Mouse (Mus musculus): ENCODE results near the gene Dnajc11.

Gene Dnajc11

GRCm38 (mm10) chr4:151957584-151958315 is 24.3 kb downstream of the Dnajc11 start:
- no peaks in the 10 kb centered on the region for H3K27me3 ChIP-seq (ENCODE audit: control insufficient read depth, insufficient read depth, low read length, poor library complexity, severe bottlenecking)
- DNase-seq (ENCODE audit: low read depth, low spot score) = no peak
- peaks cover 5% of the 10 kb centered on the region for H3K36me3 ChIP-seq (ENCODE audit: control insufficient read depth, insufficient read depth, low read length, poor library complexity, severe bottlenecking)

DNA sequence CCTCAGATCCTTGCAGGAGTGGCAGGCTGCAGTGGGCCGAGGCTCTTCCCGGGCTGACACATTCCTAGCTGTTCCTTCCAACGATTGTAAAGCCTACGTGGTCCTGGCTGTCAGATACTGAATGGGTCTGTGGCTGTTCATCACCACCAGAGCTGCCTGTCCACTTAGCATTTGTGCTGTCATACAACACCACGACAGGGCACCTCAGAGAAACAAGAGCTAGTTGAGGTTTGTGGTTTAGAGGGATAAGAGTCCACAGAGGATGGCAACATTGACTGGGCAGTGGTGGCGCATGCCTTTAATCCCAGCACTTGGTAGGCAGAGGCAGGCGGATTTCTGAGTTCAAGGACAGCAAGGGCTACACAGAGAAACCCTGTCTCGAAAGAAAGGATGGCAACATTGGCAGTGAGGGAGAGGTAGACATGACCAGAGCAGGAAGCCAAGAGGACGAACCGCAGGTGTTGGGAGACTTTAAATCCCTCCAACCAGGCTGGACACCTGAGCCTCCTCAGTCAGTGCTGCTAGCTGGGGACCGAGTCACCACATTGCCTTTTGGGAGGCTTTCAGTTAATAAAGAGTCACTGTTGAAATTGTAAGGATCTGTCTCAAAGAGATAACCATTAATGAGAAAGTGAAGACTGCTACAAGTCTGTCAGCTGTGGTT is 26.5 kb downstream of the Dnajc11 start:
- Histone ChIP-seq H3K36me3 (ENCODE audit: control insufficient read depth, insufficient read depth, low read length, poor library complexity, severe bottlenecking) (peaks cover 3% of the 10 kb centered on the region; the same call in 1 of the 2 replicates), H3K27me3 (ENCODE audit: control insufficient read depth, insufficient read depth, low read length, poor library complexity, severe bottlenecking) (no peaks in the 10 kb centered on the region)
- no peak for DNase-seq (ENCODE audit: low read depth, low spot score)

DNA sequence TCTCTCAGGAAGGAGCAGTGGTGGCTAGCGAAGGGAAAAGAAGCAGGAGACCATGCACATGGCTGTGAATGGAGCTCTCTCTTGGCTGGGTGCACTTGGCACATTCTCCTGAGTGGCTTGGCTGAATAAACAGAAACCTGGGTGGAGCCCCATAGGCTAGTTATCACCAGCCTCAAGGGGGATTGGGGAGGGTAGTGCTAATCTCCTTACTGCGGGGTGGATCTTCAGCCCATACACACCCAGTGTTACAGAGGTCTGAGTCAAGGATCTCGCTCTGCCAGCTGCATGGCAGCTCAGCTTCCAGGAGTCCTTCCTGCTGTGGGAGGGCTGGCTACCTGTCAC is 27.0 kb downstream of the Dnajc11 start:
- Histone ChIP-seq H3K27me3 (ENCODE audit: control insufficient read depth, insufficient read depth, low read length, poor library complexity, severe bottlenecking) (no peaks in the 10 kb centered on the region), H3K36me3 (ENCODE audit: control insufficient read depth, insufficient read depth, low read length, poor library complexity, severe bottlenecking) (peaks cover 3% of the 10 kb centered on the region; the same call in 1 of the 2 replicates)
- DNase-seq (ENCODE audit: low read depth, low spot score) = no peak

GRCm38 (mm10) chr4:151962817-151963216 is 29.3 kb downstream of the Dnajc11 start:
- peak; percentile 55 for DNase-seq (ENCODE audit: low read depth, low spot score)
- Histone ChIP-seq H3K27me3 (ENCODE audit: control insufficient read depth, insufficient read depth, low read length, poor library complexity, severe bottlenecking) (no peaks in the 10 kb centered on the region), H3K36me3 (ENCODE audit: control insufficient read depth, insufficient read depth, low read length, poor library complexity, severe bottlenecking) (peaks cover under 1% of the 10 kb centered on the region; the same call in 1 of the 2 replicates)

DNA sequence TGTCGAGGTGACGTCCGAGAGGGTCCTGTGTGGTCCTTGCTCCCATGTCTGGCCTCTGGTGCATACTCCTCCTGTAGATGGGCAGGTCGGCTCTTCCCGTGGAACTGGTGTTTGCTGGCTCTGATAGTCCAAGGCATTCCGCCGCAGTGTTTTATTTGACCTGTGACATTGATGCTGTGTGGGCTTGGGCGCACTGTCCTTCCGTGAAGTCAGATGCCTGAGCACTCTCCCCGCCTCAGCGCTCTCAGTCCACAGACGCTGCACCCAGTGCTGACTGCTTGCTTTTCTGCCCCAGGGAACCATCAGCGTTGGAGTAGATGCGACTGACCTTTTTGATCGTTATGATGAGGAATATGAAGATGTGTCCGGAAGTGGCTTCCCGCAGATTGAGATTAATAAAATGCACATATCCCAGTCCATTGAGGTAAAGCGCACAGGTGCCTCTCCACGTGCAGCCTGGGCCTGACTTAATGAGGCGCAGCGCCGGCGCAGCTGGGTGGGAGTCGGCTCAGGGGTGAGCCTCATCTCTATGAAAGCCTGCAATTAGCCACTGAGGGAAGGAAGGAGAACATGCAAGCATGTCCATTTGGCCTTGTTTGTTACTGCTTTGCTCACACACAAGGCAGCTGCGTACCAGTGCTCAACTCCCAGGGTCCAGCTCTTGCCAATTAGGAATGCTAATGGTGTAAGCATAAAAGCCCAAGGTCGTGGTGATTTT is 34.9 kb downstream of the Dnajc11 start:
- DNase-seq (ENCODE audit: low read depth, low spot score) = no peak
- Histone ChIP-seq H3K27me3 (ENCODE audit: control insufficient read depth, insufficient read depth, low read length, poor library complexity, severe bottlenecking) (no peaks in the 10 kb centered on the region), H3K36me3 (ENCODE audit: control insufficient read depth, insufficient read depth, low read length, poor library complexity, severe bottlenecking) (no peaks in the 10 kb centered on the region; the same call in 1 of the 2 replicates)

DNA sequence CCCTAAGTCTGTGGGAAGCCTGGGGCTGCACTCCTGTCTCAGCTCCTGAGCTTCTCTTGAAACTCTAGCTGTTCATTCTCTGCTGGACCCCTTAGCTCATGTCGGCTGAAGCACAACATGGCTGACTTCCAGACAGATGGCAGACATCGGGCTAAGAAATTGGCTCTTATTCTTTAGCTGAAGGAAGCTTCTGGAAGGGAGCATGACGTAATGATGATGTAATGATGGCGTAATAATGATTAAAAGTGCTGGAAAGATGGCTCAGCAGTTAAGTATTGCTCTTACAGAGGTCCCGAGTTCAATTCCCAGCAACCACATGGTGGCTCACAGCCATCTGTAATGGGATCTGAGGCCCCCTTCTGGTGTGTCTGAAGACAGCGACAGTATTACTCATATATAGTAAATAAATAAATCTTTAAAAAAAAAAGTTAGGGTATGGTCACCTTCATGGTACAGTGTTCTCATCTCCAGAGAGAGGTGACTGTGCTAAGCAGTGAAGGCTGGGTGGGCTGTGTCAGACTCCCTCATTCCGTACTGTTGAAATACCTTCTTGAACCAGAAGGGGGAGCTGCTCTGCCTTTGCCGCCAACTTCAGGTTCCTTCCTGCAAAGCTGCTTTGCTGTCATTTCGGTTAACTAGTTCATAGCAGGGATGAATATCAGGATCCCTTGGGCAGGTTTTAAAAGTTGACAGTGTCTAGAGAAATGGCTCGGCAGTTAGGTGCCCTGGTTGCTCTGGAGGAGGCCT is 38.9 kb downstream of the Dnajc11 start:
- DNase-seq (ENCODE audit: low read depth, low spot score) = peak; percentile 64
- Histone ChIP-seq H3K36me3 (ENCODE audit: control insufficient read depth, insufficient read depth, low read length, poor library complexity, severe bottlenecking) (peaks cover 2% of the 10 kb centered on the region; the same call in 1 of the 2 replicates), H3K27me3 (ENCODE audit: control insufficient read depth, insufficient read depth, low read length, poor library complexity, severe bottlenecking) (no peaks in the 10 kb centered on the region)

DNA sequence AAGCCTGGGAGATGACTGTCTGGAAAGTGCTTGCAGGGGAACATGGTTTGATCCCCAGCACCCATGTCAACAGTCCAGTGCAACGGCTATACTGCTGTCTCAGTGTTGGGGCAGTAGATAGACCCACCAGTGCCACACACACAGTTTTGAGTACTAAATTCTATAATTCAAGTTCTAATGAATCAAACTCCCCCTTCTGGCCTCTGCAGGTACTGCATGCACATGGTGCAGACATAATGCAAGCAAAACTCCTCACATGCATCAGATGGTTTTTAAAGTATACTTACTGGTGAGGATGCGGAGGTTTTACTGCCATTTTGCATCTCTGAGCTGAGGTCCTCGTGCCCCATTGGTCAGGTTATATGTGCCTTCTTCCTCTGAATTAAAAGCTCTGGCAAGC is 42.0 kb downstream of the Dnajc11 start:
- H3K36me3 ChIP-seq (ENCODE audit: control insufficient read depth, insufficient read depth, low read length, poor library complexity, severe bottlenecking) = peaks cover 2% of the 10 kb centered on the region; the same call in 1 of the 2 replicates
- peak; percentile 60 for DNase-seq (ENCODE audit: low read depth, low spot score)
- no peaks in the 10 kb centered on the region for H3K27me3 ChIP-seq (ENCODE audit: control insufficient read depth, insufficient read depth, low read length, poor library complexity, severe bottlenecking)

DNA sequence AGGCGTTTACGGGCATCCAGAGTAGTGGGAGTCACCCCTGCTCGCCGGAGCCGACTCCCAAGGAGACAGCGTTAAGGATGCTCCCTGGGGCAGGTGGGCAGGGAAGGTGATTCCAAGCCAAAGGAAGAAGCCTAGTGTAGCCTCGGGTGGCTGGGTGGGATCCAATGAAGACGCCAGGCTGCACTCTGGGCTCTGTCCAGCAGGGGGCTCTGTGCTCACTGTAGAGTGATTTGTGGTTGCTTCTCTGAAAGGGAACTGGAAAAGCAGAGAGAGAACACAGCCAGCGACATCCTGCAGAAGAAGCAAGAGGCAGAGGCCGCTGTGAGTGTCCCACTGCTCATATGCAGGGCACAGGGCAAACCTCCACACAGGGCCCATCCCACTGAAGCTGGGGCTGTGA is 44.3 kb downstream of the Dnajc11 start:
- DNase-seq (ENCODE audit: low read depth, low spot score) = peak; percentile 86
- Histone ChIP-seq H3K27me3 (ENCODE audit: control insufficient read depth, insufficient read depth, low read length, poor library complexity, severe bottlenecking) (no peaks in the 10 kb centered on the region), H3K36me3 (ENCODE audit: control insufficient read depth, insufficient read depth, low read length, poor library complexity, severe bottlenecking) (peaks cover 2% of the 10 kb centered on the region; the same call in 1 of the 2 replicates)

- Histone ChIP-seq H3K36me3 (ENCODE audit: control insufficient read depth, insufficient read depth, low read length, poor library complexity, severe bottlenecking) (peaks cover 3% of the 10 kb centered on the region; the same call in 1 of the 2 replicates), H3K27me3 (ENCODE audit: control insufficient read depth, insufficient read depth, low read length, poor library complexity, severe bottlenecking) (no peaks in the 10 kb centered on the region)
- peak; percentile 48 for DNase-seq (ENCODE audit: low read depth, low spot score)
Measured at GRCm38 (mm10) chr4:151980699-151981098, 47.2 kb downstream of the Dnajc11 start.

- DNase-seq (ENCODE audit: low read depth, low spot score) = peak; percentile 79
Measured at GRCm38 (mm10) chr4:151981363-151981762, 47.9 kb downstream of the Dnajc11 start.

GRCm38 (mm10) chr4:151983043-151983442 is 49.6 kb downstream of the Dnajc11 start:
- H3K36me3 ChIP-seq (ENCODE audit: control insufficient read depth, insufficient read depth, low read length, poor library complexity, severe bottlenecking) = peaks cover 3% of the 10 kb centered on the region; the same call in 1 of the 2 replicates
- no peak for DNase-seq (ENCODE audit: low read depth, low spot score)
- no peaks in the 10 kb centered on the region for H3K27me3 ChIP-seq (ENCODE audit: control insufficient read depth, insufficient read depth, low read length, poor library complexity, severe bottlenecking)

More at GRCm38 (mm10) chr4:151981363-151981762, 47.9 kb downstream of the Dnajc11 start:
- Histone ChIP-seq H3K27me3 (ENCODE audit: control insufficient read depth, insufficient read depth, low read length, poor library complexity, severe bottlenecking) (no peaks in the 10 kb centered on the region), H3K36me3 (ENCODE audit: control insufficient read depth, insufficient read depth, low read length, poor library complexity, severe bottlenecking) (peaks cover 3% of the 10 kb centered on the region; the same call in 1 of the 2 replicates)

GRCm38 (mm10) chr4:151983560-151983959 is 50.1 kb downstream of the Dnajc11 start:
- H3K27me3 ChIP-seq (ENCODE audit: control insufficient read depth, insufficient read depth, low read length, poor library complexity, severe bottlenecking) = no peaks in the 10 kb centered on the region
- H3K36me3 ChIP-seq (ENCODE audit: control insufficient read depth, insufficient read depth, low read length, poor library complexity, severe bottlenecking) = peaks cover 3% of the 10 kb centered on the region; the same call in 1 of the 2 replicates
- no peak for DNase-seq (ENCODE audit: low read depth, low spot score)

GRCm38 (mm10) chr4:151985886-151986285 is 52.4 kb downstream of the Dnajc11 start:
- H3K36me3 ChIP-seq (ENCODE audit: control insufficient read depth, insufficient read depth, low read length, poor library complexity, severe bottlenecking) = peaks cover 3% of the 10 kb centered on the region; the same call in 1 of the 2 replicates
- H3K27me3 ChIP-seq (ENCODE audit: control insufficient read depth, insufficient read depth, low read length, poor library complexity, severe bottlenecking) = no peaks in the 10 kb centered on the region
- DNase-seq (ENCODE audit: low read depth, low spot score) = no peak

- no peaks in the 10 kb centered on the region for H3K27me3 ChIP-seq (ENCODE audit: control insufficient read depth, insufficient read depth, low read length, poor library complexity, severe bottlenecking)
- H3K36me3 ChIP-seq (ENCODE audit: control insufficient read depth, insufficient read depth, low read length, poor library complexity, severe bottlenecking) = peaks cover 6% of the 10 kb centered on the region
- DNase-seq (ENCODE audit: low read depth, low spot score) = no peak
Measured at GRCm38 (mm10) chr4:151986650-151987049, 53.2 kb downstream of the Dnajc11 start.
